In the genomic region with DNA sequence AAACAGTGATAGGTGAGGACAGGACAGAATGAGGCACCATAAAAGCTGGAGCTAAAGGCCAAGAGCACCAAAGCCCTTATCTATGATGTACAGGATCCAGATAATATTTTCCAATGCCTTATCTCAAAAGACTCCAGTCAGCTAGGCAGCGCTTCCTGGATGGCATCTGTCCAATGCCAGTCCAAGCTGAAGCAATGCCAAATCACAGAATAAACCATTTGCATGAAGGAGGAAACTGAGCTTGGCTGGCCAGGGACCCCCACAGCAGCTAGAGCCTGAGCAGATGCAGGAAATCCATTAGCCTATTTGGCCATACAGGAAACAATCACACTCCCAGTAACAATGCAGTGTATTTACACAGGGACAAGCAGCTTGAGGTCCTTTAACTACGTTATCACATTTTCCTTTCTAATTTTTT, we compare ENCODE assay signal across 9 mouse cellular contexts. TPM values are rescaled to one million over a fixed set of nuclear protein-coding genes. Genes with fewer than 3 reads are reported as not detected.
A peak's percentile ranks its signal among the peaks of the same experiment; 100 is the strongest.
DNase-seq lines count a peak whose midpoint lies in the region; ATAC-seq and TF ChIP-seq lines count a peak whose summit lies in the region.
"Had no signal": no experiment of that assay in that cellular context is flagged by ENCODE, and none has a peak within 500 bp of the region (broad histone marks: within the 10 kb centered on the region; RNA-seq: fewer than 3 reads in every experiment).

No protein-coding gene starts in this region.

- no peak overlapping the region for H3K4me3 ChIP-seq in embryonic facial prominence, embryonic 14.5 days (ENCODE audit: low read depth, low read length)
- H3K4me3 ChIP-seq in embryonic facial prominence, embryonic 10.5 days: no peak overlapping the region
- H3K4me3 ChIP-seq in kidney, embryonic 15.5 days (replicated peaks): no peak overlapping the region
- H3K4me3 ChIP-seq in small intestine, adult 2 months (ENCODE audit: low read depth, low read length): no peak overlapping the region
- H3K4me3 ChIP-seq: limb, embryonic 12.5 days had no signal

- WGBS in embryonic facial prominence, embryonic 14.5 days: 74% methylated on average over 2 of the region's 2 CpGs
- 76% methylated on average over 2 of the region's 2 CpGs for WGBS in embryonic facial prominence, embryonic 10.5 days
- 57% methylated on average over 2 of the region's 2 CpGs for WGBS in kidney, embryonic 15.5 days
- 7% methylated on average over 2 of the region's 2 CpGs for WGBS in small intestine, adult 2 months

- no peak for TF ChIP-seq POLR2A in small intestine, adult 2 months (IDR thresholded peaks at IDR 0.05; ENCODE audit: low read depth, low read length)

- H3K36me3 ChIP-seq in embryonic facial prominence, embryonic 14.5 days (ENCODE audit: control insufficient read depth, insufficient read depth, low read length): no peaks in the 10 kb centered on the region
- H3K36me3 ChIP-seq in embryonic facial prominence, embryonic 10.5 days (replicated peaks): no peaks in the 10 kb centered on the region
- no peaks in the 10 kb centered on the region for H3K36me3 ChIP-seq in kidney, embryonic 15.5 days
- no peaks in the 10 kb centered on the region for H3K36me3 ChIP-seq in small intestine, adult 2 months (ENCODE audit: control insufficient read depth, insufficient read depth, low read length)
- H3K36me3 ChIP-seq: limb, embryonic 12.5 days had no signal

- no peaks in the 10 kb centered on the region for H3K27me3 ChIP-seq in embryonic facial prominence, embryonic 14.5 days (replicated peaks; ENCODE audit: control insufficient read depth, insufficient read depth, low read length)
- no peaks in the 10 kb centered on the region for H3K27me3 ChIP-seq in embryonic facial prominence, embryonic 10.5 days (replicated peaks; ENCODE audit: low read depth, poor library complexity, severe bottlenecking)
- H3K27me3 ChIP-seq in kidney, embryonic 15.5 days: no peaks in the 10 kb centered on the region
- no peaks in the 10 kb centered on the region for H3K27me3 ChIP-seq in small intestine, adult 2 months (ENCODE audit: control insufficient read depth, insufficient read depth, low read length)
- H3K27me3 ChIP-seq: limb, embryonic 12.5 days had no signal

- peak; percentile 51 for DNase-seq in embryonic facial prominence, embryonic 14.5 days (ENCODE audit: low spot score)
- DNase-seq in embryonic facial prominence, embryonic 10.5 days (ENCODE audit: low spot score): no peak
- peak; percentile 53 for DNase-seq in urinary bladder, postnatal 14 days (ENCODE audit: low spot score)
- DNase-seq in urinary bladder, adult 2 months (ENCODE audit: low spot score): no peak
- no peak for DNase-seq in cerebellum, adult 9-11 months
- no peak for DNase-seq in thymus, adult 18-20 months

- no peaks in the 10 kb centered on the region; the same call in 1 of the 2 replicates for H3K9me3 ChIP-seq in embryonic facial prominence, embryonic 14.5 days (ENCODE audit: control insufficient read depth, low read length)
- H3K9me3 ChIP-seq in embryonic facial prominence, embryonic 10.5 days: no peaks in the 10 kb centered on the region
- no peaks in the 10 kb centered on the region for H3K9me3 ChIP-seq in kidney, embryonic 15.5 days (replicated peaks)
- H3K9me3 ChIP-seq: limb, embryonic 12.5 days had no signal

- no peak overlapping the region for H3K27ac ChIP-seq in embryonic facial prominence, embryonic 14.5 days (replicated peaks; ENCODE audit: low read depth, low read length)
- no peak overlapping the region for H3K27ac ChIP-seq in embryonic facial prominence, embryonic 10.5 days (replicated peaks)
- peak overlapping the region; percentile 68 for H3K27ac ChIP-seq in kidney, embryonic 15.5 days
- H3K27ac ChIP-seq in small intestine, adult 2 months (ENCODE audit: insufficient read depth, low read depth, low read length): peak overlapping the region; percentile 83
- H3K27ac ChIP-seq: limb, embryonic 12.5 days had no signal

- H3K9ac ChIP-seq in embryonic facial prominence, embryonic 14.5 days (ENCODE audit: low read depth, low read length): no peak overlapping the region
- no peak overlapping the region for H3K9ac ChIP-seq in kidney, embryonic 15.5 days
- H3K9ac ChIP-seq: limb, embryonic 12.5 days had no signal

- no peak for ATAC-seq in embryonic facial prominence, embryonic 14.5 days (ENCODE audit: low read depth)
- ATAC-seq in kidney, embryonic 15.5 days (replicated peaks; ENCODE audit: low FRiP score): peak; percentile 25; the same call in 1 of the 2 replicates

- no peaks in the 10 kb centered on the region for H3K4me1 ChIP-seq in embryonic facial prominence, embryonic 14.5 days (ENCODE audit: control insufficient read depth, insufficient read depth, low read length)
- H3K4me1 ChIP-seq in embryonic facial prominence, embryonic 10.5 days: peaks cover 5% of the 10 kb centered on the region
- peaks cover 10% of the 10 kb centered on the region for H3K4me1 ChIP-seq in kidney, embryonic 15.5 days
- peaks cover 16% of the 10 kb centered on the region; the same call in 1 of the 2 replicates for H3K4me1 ChIP-seq in small intestine, adult 2 months (ENCODE audit: control insufficient read depth, insufficient read depth, insufficient read length, low read length)
- H3K4me1 ChIP-seq: limb, embryonic 12.5 days had no signal

- no peak overlapping the region for H3K4me2 ChIP-seq in embryonic facial prominence, embryonic 14.5 days (ENCODE audit: low read depth, low read length)
- H3K4me2 ChIP-seq in kidney, embryonic 15.5 days: no peak overlapping the region
- H3K4me2 ChIP-seq: limb, embryonic 12.5 days had no signal

- no peak for TF ChIP-seq CTCF in small intestine, adult 2 months (IDR thresholded peaks at IDR 0.05; ENCODE audit: extremely low read depth, insufficient read length, insufficient replicate concordance, low read depth, low read length)

RNA-seq across cellular contexts. Expression of a gene that starts 16.2 kb away (rescaled TPM):
- 3.7 and 4.2 TPM in 2 replicates for polyA plus RNA-seq in embryonic facial prominence, embryonic 14.5 days (2014; fragmentation: Nextera tagmentation; extraction: Ambion mirVana)
- polyA plus RNA-seq in embryonic facial prominence, embryonic 10.5 days (2016; fragmentation: Nextera tagmentation; extraction: Ambion mirVana): 16.9 and 19.1 TPM in 2 replicates
- 6.9 and 7.1 TPM in 2 replicates for polyA plus RNA-seq in urinary bladder, adult 2 months (2012; rRNA removed)
- 17.0 and 17.3 TPM in 2 replicates for polyA plus RNA-seq in kidney, embryonic 15.5 days (2015; fragmentation: Nextera tagmentation; extraction: Ambion mirVana)
- 0.29 and 1.1 TPM in 2 replicates for polyA plus RNA-seq in small intestine, adult 2 months (2012; rRNA removed)

RNA-seq across cellular contexts. Expression of a gene that starts 27.1 kb away (rescaled TPM):
- polyA plus RNA-seq in embryonic facial prominence, embryonic 14.5 days (2014; fragmentation: Nextera tagmentation; extraction: Ambion mirVana): 26.2 and 27.0 TPM in 2 replicates
- polyA plus RNA-seq in embryonic facial prominence, embryonic 10.5 days (2016; fragmentation: Nextera tagmentation; extraction: Ambion mirVana): 16.1 and 17.5 TPM in 2 replicates
- polyA plus RNA-seq in urinary bladder, adult 2 months (2012; rRNA removed): 23.6 and 29.6 TPM in 2 replicates
- 12.7 and 14.4 TPM in 2 replicates for polyA plus RNA-seq in kidney, embryonic 15.5 days (2015; fragmentation: Nextera tagmentation; extraction: Ambion mirVana)
- polyA plus RNA-seq in small intestine, adult 2 months (2012; rRNA removed): 107 and 224 TPM in 2 replicates

Comparison
In these comparisons a context has a peak if more than half of its experiments do, and no peak if none do; other contexts are left out.
1. DNase-seq: peak in embryonic facial prominence, embryonic 14.5 days (single experiment) and urinary bladder, postnatal 14 days (single experiment); none in embryonic facial prominence, embryonic 10.5 days (single experiment), urinary bladder, adult 2 months (single experiment), cerebellum, adult 9-11 months (single experiment) and thymus, adult 18-20 months (0 of 2).
2. H3K27ac ChIP-seq: peak in kidney, embryonic 15.5 days (single experiment) and small intestine, adult 2 months (single experiment); none in embryonic facial prominence, embryonic 14.5 days (single experiment) and embryonic facial prominence, embryonic 10.5 days (single experiment).